Mouse (Mus musculus) kidney, adult 11 months (tissue): ENCODE data around the gene Wdr81.

Experiments
- DNase-seq: peaks from one replicate; pipeline ENCODE4 v3.0.0; 2022

The Wdr81 gene

DNA sequence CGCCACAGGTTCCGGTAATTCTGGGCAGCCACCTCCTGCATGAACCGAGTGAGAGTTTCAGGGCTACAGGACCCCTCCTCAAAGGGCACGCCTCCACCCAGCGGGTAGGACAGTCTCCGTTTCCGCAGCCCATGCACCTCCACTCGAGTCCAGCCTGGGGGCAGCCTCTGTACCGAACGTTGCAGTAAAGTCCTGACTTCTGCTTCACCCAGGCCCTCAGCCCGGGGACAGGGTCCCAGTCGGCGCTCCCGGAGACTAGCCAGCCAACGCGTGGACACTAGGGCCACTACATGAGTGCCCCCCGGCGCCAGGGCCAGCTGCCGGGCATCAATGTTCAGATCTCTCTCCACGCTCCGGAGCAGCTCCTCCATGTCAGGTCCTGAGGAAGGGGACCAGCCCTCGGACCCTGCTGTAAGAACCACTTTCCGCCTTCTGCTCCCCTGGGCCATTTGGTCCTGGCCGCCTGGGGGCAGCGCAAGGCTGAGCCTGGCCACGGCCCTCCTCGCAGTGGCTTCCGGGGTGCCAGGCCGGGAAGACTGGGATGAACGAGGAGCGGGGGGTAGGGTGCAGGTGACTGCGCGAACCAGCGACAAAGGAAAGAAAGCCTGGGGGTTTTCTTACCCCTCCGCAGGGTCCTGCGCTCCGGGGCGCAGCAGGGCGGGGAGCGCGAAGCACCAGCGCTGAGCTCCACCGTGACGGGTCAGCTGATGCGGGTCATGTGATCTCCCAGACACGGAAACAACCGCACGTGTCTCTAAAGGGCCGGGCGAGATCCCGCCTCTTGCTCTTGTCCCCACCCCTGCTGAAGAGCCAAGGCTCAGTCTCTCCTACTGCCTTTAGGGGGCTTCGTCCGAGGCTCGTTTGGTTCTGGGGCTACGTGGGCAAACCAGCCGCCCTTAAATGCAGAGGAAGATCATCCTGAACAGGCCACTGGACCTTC lies at the start of gene Wdr81:
Gene Wdr81, minus strand, starts transcription at position 727 of the 940 bp plus-strand sequence.
- peak; percentile 90 for DNase-seq

DNA sequence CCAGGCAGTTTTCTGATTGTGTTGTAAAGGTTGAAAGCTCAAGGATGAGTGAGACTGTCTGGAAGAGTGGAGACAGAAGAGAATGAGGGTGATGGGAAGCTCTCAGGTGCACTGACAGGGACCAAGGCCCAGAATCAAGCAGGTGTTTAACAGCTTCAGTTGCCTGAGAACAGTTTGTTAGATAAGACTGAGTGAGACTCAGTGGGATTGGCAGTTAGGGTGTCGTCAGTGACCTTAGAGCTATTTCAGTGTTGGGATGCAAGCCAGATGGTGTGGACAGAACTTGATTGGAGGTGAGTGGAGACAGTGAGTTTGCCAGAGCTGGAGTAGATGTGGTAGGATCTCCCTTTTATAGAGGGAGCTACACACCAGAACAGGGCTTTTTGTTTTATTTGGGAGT lies 43.6 kb upstream of the Wdr81 start:
- no peak for DNase-seq

DNA sequence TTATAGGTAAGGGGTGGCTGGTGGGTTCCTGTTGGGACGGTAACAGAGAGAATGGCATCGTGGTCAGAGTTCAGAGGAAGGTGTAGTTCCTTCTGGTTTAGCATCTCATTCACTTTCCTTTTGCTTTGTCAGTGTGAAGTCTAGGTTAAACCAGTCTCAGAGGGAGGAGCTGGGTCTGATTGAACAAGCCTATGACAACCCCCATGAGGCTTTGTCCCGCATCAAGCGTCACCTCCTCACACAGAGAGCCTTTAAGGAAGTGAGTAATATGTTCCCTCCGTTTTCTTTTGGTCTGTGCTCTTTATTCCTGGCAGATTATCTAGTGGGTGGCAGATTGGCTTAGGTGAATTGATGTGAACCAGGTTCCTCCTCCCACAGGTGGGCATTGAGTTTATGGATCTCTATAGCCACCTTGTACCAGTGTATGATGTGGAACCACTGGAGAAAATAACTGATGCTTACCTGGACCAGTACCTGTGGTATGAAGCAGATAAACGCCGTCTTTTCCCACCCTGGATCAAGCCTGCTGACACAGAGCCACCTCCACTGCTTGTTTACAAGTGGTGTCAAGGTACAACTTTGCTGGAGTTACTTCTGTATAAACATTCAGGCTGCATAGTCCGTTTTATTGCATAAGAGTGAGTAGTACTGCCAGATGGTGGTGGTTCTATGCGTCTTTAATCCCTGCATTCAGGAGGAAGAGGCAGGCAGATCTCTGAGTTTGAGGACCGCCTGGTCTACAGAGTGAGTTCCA lies 40.0 kb upstream of the Wdr81 start:
- DNase-seq, result no peak

DNA sequence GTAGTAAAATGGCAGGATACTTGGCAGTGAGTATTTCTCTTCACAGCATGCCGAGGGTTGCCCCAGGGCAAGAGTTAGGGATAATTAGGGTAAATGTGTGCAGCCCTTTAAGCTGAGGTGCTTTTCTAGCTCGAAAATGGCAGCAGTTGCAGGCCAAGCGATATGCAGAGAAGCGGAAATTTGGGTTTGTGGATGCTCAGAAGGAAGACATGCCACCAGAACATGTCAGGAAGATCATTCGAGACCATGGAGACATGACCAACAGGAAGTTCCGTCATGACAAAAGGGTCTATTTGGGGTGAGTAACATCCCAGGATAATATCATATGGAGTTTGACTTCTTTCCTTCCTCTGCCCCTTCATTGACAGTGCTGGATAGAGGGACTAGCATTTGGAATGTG lies 33.0 kb upstream of the Wdr81 start:
- no peak for DNase-seq

DNA sequence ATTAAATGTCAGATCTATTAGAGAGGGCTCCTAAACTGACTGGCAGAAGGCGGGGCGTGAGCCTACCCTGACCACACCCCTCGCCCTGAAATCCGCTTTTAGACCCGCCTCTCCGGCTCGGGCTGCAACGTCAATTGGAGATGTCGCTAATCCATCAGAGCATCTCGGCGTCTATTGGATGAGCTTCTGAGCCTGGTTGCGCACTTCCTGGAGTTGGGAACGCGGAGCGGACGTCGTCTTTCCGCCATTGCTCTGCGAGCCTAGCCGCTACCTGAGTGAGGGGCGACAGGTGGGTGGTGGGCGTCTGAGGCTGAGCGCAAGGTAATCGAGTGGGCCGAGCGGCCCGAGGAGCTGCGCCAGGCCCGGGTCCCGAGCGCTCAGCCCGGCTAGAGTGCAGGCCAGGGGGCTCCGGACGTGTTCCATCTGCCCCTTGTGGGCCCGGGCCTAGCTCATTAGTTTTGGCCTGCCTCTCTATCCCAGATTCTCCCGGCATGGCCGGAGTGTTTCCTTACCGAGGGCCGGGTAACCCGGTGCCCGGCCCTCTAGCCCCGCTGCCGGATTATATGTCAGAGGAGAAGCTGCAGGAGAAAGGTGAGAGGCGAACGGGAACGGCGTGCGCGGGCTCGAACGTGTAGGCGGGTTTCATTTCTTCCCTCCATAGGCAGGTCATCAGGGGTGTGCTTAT lies 32.2 kb upstream of the Wdr81 start, which contains the start of gene Prpf8:
Gene Prpf8, plus strand, starts transcription at position 216 of the 685 bp plus-strand sequence.
- DNase-seq, result peak; percentile 98

DNA sequence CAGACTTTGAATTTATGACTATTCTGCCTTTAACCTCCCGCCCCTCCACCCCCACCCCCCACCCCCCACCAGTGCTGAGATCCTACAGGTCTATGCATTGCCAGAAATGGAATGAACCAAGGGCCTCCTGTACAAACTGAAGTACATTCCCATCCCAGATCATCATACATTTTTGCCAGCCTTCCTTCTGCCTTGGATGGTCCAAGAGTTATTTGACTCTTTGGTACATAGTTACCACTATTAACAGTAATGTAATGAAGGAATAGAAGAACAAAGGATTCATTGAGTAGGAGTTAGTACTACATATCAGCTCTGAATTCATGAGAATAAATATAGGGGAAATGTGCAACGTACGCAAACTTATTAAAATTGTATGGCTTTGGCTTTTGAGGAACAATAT lies 31.7 kb upstream of the Wdr81 start:
- no peak for DNase-seq

DNA sequence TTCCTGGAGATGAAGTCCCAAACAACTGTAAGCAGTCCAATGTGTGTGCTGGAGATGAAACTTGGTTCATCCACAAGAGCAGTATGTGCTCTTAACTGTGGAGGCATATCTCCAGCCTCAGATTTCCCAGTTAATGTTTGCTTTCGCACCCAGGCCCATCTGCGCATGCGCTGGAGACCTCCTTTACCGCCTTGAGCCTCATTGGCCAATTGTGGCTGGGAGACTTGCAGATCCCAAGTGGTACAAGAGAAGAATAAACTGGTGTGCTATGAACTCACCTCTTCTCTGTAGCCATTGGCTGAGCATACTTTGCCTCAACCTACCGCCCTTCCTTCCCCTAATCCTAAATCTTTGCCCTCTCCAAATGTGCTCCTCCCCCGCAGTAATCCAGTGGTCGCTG lies 18.9 kb upstream of the Wdr81 start:
- DNase-seq, result no peak

DNA sequence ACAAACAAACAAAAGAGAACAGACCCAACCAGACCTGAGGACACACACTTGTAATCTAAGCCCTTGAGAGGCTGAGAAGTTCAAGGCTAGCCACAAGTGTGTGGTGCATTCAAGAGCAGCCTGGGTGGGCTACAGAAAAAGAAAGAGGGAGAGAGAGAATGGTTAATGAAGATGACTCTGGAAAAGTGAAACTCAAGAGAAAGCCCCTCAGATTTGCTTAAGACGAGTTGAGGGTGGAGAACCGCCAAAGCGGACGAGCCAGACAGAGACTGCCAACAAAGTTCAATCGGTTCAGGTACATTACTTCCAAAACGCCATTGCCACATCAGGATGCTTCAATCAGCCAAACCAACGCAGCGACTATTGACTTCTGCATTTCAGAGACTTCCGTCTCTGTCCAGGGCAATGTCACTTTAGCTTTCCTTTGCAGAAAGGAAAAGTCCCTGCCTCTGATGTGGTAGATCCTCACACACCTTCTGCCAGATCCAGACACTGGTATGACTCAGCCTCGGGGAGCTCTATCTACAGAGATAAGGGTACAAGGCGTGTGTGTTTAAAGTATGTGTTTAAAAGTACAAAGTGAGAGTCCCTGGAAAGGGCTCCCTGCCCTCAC lies 18.1 kb upstream of the Wdr81 start:
- no peak for DNase-seq

DNA sequence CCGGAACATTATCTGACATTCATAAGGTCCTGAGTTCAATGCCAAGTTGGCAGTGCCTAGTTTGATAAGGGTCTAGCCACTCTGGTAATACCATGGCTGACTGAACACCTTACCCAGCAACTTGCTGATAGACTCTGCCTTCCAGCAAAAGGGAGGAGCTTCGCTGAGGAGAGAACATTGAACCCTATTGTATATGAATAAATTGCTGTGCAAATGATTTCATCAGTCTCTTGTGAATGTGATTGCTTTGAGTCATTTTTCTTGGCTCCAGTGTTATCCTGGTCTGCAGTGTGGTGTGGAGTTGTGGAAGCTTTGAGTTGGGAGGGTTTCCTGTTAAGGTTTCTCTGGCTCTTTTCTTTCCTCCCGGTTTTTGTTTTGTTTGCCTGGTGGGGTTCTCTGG lies 16.2 kb upstream of the Wdr81 start:
- DNase-seq, result no peak

DNA sequence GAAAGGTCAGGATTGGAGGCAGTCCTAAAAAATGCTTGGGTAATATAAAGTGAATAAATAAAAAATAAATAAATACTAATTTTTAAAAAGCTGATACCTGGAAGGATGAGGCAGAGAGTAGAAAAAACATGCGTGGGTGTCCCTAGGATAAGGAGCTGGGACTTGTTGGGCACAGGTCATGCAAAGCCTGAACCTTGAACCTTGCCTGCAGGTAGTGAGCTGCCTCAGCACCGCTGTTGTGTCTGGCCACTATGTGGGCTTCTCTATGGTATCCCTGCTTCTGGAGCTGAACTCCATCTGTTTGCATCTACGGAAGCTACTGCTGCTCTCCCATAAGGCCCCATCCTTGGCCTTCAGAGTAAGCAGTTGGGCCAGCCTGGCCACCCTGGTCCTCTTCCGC lies 14.7 kb upstream of the Wdr81 start:
- no peak for DNase-seq

DNA sequence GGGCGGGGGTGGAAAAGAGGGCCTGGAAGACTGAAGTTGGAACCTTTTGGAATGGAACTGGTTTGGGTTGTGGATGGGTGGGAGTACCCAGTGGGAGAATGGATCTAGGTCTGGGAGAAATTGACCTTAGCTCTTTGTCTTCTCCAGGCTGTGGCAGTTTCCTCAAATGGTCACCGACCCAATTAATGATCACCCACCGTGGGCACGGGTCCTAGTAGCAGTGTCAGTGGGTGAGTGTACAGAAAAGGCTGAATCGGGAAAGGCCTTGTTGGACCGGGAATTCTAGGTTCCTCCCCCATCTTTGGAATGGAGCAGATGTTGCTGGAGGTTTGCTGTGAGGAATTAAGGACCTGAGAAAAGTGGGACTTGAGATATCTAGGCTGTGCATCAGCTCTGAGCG lies 13.9 kb upstream of the Wdr81 start:
- DNase-seq, result no peak

DNA sequence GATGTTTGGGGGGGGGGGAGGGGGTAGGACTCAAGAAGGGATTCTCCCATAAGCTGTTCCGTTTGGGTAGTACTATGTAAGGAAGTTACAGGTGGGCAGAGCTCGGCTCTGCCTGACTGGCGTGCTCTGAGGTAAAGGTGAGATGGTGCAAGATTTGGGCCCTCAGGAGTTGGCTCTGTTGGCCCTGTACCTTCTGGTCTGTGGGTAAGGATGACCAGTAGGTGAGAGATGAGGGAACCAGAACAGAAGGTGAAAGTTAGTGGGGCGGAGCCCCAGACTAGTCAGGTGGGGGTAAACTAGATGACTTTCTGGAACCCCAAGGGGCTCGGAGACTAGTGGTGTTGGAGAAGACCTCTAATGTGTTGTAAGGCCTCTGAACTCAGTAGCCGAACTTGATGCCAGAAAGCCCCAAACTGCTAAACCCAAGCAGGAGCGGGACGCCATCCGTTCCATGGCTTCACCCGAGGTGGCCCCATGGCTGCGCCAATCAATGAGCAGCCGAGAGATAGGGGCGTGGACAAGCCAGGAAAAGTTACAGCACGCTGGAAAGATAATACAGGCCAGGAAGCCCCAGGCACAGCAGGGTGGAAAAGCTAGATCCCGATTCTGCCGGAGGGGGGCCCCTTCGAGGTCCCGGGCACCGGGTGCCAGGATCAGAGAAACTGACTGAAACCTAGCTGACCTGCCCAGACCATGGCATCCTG lies 13.1 kb upstream of the Wdr81 start:
- DNase-seq, result peak; percentile 64

DNA sequence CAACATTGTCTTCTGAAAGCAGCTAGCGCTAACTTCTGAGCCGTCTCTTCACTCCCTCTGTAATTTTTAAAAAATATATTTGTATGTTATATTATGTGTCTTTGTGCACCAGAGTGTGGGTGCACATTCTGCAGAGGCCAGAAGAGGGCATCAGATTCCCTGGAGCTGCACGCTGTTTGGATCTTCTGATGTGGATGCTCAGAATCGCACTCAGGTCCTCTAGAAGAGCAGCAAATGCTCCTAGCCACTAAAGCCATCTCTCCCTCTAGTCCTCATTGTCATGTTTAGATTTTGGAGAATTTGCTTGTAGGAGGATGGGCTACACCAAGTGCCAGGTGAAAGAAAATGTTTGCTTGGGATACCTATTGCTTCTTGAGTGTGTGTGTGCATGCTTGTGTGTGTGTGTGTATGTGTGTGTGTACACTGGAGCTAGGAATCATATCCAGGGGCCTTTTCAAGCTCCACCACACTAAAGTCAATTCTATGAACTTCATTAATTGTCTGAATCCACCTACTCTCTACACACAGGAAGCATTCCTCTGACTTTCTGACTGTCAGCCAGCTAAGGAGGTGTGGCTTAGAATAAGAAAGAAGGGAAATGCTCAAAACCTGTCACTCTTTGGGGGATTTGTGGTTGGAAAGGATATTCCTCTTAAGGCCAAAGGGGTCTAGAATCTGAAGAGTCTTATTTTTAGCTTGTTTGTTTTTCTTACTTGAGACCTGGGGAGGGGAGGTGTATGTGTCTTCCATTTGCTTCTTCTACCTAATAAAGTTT lies 12.4 kb upstream of the Wdr81 start:
- DNase-seq, result no peak

DNA sequence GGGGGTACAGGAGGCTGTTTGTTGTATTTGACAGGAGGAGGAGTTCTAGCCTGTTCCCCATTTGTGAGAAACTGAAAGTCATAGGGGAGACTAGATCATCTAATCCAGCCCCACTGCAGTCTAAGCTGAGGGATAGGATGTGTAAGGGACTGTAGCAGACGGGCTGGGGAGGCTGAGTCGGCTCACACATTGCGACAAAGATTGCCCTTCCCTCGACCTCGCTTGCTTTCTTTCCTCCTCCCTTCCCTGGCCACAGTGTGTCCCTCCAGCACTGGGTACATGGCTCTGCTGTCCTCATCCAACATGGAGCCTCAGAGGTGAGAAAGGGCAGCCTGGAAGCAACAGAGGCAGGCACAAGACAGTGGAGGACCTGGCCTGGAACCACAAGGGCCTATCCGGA lies 10.5 kb upstream of the Wdr81 start:
- no peak for DNase-seq

DNA sequence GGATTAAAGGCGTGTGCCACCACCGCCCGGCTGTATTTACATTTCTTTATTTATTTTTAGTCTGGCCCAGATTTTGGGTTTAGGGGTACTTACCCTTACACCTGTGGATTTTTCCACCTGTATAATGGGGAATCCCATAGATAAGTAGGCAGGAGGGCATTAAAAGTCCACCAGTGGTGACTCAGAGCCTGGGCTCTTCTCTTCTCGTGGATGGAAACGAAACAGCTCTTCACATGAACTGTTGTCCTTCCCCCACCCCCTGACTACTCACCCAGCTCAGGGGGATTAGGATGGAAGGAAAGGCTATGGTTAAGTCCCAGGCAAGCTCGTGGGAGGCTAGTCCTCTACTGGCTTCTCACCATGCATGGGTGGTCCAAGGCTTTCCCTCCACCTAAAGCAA lies 9.9 kb upstream of the Wdr81 start:
- no peak for DNase-seq

DNA sequence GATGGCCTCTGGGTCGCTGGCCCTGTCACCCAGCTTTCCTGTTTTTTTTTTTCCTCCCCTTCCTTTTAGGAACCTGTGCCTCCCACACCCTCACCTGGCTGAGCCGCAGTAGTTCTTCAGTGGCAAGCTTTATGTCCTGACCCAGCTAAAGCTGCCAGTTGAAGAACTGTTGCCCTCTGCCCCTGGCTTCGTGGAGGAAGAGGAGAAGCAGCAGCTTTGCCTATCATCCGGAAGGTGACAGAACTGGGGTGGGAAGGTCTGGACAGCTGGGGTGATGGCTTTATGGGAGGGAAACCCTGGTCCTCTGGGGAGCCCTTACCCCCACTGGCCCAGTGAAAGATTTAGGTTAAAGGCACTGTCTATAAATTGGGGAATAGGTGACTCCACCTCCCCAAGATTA lies 9.1 kb upstream of the Wdr81 start:
- DNase-seq, result no peak

DNA sequence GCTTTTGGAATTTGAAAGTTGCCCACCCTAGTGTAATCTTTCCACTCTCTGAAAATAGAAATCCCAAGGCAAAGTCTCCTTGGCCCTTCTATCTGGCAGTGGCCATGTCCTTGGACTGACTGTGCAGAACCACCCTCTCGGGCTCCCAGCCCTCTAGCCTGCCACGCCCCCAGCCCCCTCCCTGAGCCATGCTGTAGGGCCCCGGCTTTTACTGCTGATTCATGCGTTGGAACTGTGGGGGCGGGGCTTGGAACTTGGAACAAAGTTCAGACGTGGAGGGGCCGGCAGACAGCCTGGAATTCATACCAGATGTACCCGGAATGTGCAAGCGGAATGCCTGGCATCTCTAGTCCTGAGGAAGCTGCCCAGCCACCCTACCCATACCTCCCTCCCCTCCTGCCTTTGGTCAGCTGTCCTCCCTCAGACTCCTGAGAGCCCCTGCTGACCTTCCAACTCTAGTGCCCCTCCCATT lies 8.4 kb upstream of the Wdr81 start:
- DNase-seq, result peak; percentile 98

DNA sequence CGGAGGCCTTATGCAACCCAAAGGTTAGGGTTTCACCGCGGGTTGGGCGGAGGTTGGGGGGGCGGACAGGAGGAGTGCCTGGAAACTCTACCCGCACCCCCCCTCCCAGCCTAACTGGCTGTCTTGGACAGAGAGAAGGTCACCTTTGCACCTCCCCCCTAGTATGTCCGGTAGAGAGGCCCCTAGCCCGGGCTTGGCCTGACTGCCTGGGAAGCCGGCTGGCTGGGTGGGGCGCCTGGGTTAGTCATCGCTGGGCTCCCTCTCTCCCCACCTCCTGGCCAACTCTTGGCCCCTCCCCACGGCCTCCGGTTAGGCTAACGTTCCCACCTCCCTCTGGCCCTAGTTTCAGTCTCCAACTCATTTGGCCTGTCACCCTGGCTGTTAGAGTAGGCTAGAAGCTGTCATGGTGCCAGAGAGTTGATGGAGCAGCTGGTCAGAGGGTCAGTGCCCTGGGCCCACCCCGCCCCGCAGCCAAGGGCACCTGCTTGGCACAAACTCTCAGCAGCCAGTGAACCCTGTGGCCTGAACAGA lies 7.8 kb upstream of the Wdr81 start:
- DNase-seq, result peak; percentile 97

DNA sequence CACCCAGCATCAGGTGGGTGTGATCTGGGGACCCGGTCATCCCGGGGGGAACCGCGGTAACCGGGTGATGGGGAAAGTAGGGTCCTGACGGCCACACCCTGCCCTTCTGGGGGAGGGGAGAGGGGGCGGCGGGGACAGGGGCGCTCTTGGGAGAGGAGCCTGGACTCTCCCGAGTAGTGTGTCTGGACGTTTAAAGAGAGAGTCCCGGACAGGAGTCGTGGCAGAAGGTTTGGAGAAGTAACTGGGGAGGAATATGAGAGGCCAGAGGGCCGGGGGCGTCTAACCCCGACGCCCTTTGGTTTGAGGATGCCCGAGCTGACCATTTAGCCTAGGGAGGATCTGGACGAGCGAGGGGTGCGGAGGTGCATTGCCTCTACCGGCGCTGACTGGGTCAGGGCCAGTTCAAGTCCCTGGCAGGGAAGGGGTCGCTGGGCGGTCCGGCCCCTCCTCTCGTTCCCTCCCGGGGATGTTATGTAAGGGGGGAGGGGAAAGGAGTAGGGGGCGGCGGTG lies 7.3 kb upstream of the Wdr81 start:
- no peak for DNase-seq

DNA sequence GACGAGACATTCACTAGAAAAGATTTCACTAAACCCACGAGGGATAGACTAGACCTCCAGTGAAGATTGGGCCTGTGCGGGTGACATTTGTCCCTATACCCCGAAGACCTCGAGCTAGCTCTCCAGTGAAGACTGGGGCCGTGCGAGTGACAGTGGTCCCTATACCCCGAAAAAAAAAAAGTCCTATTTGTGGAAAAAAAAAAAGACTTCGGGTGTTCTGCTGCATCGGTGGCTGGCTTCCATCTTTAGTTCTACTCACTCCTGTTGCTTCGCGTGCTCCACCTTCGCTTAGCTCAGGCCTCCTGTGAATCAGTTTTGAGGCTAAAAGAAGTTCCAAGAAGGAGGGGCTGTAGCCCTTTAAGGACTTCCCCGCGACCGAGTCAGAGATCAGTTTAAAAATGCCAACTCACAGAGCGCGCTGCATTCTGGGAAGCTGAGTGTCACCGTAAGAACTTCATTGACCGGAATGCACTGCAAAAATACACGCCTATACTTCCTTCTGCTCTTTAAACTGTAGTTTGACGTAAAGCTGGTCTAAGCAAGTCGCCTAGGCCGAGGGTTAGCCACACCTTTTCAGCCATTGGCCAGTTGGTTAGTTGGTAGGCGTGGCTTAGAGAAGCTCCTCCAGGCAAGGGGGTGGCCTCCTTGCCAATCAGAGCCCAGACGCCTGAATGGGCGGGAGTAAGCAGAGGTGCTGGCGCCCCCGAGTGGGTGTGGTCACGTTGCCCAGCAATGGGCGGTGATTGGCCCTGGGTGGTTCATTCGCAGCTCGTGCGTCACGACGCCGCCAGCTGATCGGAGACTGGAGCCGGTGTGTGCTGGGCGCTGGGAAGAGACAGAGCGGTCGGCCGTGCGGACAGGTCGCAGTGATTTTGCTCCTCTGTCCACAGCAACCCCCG lies 6.6 kb upstream of the Wdr81 start, which contains the start of gene Tlcd2:
Gene Tlcd2, plus strand, starts transcription at position 872 of the 899 bp plus-strand sequence.
- DNase-seq, result peak; percentile 100
